Mouse (Mus musculus): ENCODE measurements at regions not wholly inside any gene's neighbourhood (a gene's known extent, or its start where the extent isn't known, plus 50 kb on each side); places are given as distances from the start of the nearest gene placed in this dataset.
A peak's percentile ranks its signal among the peaks of the same experiment; 100 is the strongest.

DNA sequence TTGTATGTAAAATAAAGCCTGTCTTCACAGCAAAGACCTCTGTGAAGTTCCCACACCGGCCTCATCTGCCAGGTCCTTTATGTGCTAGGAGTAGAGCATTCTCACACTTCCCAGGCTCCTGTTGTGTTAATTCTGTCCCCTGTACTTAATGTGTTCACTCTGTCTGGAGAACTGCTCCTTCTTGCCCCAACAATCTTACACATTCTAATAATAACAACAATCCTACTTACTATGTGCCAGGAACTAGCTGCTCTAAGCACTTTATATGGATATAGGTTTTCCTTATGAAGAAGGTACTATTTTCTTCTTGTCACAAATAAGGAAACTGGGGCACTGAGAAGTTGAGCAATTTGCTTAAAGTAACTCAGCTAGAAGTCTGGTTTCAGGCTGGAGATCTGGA lies 456.6 kb upstream of the Nr2f1 start:
- Histone ChIP-seq H3K9ac (ENCODE audit: low read length) (no peak overlapping the region), H3K9me3 (replicated peaks; ENCODE audit: control insufficient read depth, low read length) (no peaks in the 10 kb centered on the region), H3K4me2 (ENCODE audit: low read length) (no peak overlapping the region), H3K4me1 (ENCODE audit: control insufficient read depth, insufficient read depth, low read length) (no peaks in the 10 kb centered on the region), H3K27ac (ENCODE audit: low read depth, low read length) (no peak overlapping the region), H3K36me3 (ENCODE audit: control insufficient read depth, insufficient read depth, low read length) (no peaks in the 10 kb centered on the region), H3K4me3 (ENCODE audit: low read depth, low read length) (no peak overlapping the region), H3K27me3 (replicated peaks; ENCODE audit: control insufficient read depth, insufficient read depth, low read length) (no peaks in the 10 kb centered on the region)
- 78% methylated on average over 1 of the region's 1 CpGs for WGBS
- ATAC-seq (no peak), DNase-seq (ENCODE audit: low spot score) (no peak)

DNA sequence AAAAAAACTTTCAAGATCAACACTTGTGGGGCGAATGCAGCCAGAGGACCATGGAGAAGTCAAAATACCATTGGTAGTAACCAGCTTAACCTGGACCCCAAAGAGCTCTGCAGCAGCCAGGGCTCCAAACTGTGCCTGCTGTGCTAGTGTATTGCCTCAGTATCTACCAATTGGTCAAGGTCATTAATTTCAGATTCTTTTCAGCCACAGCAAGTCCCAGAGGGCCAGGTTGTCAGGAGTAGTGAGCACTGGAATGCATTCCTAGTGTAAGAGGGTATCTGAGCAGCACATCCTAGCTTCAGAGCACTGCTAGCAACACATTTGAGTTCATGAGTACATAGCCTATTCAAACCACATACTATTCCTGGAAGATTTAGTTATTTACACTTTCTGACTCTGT lies 451.3 kb upstream of the Nr2f1 start:
- Histone ChIP-seq H3K4me1 (ENCODE audit: control insufficient read depth, insufficient read depth, low read length) (no peaks in the 10 kb centered on the region), H3K4me3 (ENCODE audit: low read depth, low read length) (no peak overlapping the region), H3K27me3 (replicated peaks; ENCODE audit: control insufficient read depth, insufficient read depth, low read length) (no peaks in the 10 kb centered on the region), H3K9ac (ENCODE audit: low read length) (no peak overlapping the region), H3K36me3 (ENCODE audit: control insufficient read depth, insufficient read depth, low read length) (no peaks in the 10 kb centered on the region), H3K27ac (ENCODE audit: low read depth, low read length) (no peak overlapping the region), H3K4me2 (ENCODE audit: low read length) (no peak overlapping the region), H3K9me3 (replicated peaks; ENCODE audit: control insufficient read depth, low read length) (no peaks in the 10 kb centered on the region)
- DNase-seq (ENCODE audit: low spot score) (no peak), ATAC-seq (no peak)
- WGBS, result 78% methylated on average over 1 of the region's 1 CpGs

DNA sequence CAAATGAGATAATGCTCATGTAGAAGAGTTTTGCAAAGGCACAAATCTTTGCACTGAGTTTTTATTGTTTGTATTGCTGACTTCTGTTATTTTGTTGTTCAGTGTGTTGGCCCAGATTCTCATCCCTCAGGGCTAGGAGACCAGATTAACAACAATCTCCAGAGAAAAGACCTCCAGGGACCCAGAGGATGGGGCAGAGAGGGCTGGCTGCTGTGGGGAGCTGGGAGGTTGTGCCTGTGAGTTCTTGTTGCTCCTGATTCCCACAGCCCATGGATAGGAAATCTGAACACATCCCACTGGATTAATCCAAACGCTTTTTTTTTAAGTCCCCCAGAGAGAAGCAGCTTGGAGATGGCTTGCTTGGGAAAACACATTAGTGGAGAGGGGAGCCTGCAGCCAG lies 445.0 kb upstream of the Nr2f1 start:
- ATAC-seq (no peak), DNase-seq (ENCODE audit: low spot score) (no peak)

DNA sequence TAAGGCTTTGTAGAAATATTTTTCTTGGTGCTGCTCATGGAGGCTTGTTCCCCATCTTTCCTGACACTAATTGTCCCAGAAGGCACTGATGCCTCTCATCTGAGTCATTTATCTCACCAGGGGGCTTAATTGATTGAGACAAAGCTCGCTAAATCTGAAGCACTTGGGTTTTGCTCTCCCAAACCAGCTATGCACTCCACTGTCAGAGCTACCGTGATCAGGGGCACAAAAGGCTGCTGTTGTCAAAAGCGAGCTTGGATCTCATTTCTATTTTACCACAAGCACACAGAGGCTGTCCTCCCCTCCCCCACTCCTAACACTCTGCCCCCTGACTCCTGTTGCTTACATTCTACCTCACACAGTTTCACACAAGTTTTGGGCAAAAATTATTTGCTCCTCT lies 443.5 kb upstream of the Nr2f1 start:
- Histone ChIP-seq H3K9me3 (replicated peaks; ENCODE audit: control insufficient read depth, low read length) (no peaks in the 10 kb centered on the region), H3K9ac (ENCODE audit: low read length) (no peak overlapping the region), H3K27ac (ENCODE audit: low read depth, low read length) (peak overlapping the region; percentile 29; the same call in 1 of the 2 replicates), H3K4me3 (ENCODE audit: low read depth, low read length) (no peak overlapping the region), H3K36me3 (ENCODE audit: control insufficient read depth, insufficient read depth, low read length) (no peaks in the 10 kb centered on the region), H3K27me3 (replicated peaks; ENCODE audit: control insufficient read depth, insufficient read depth, low read length) (no peaks in the 10 kb centered on the region), H3K4me1 (ENCODE audit: control insufficient read depth, insufficient read depth, low read length) (peaks cover 7% of the 10 kb centered on the region), H3K4me2 (ENCODE audit: low read length) (no peak overlapping the region)
- DNase-seq (ENCODE audit: low spot score) (peak; percentile 73), ATAC-seq (peak; percentile 66; the same call in 1 of the 2 replicates)
- 0% methylated on average over 3 of the region's 3 CpGs for WGBS

More for the DNA sequence above, 445.0 kb upstream of the Nr2f1 start:
- no peaks in the 10 kb centered on the region for H3K9me3 ChIP-seq (replicated peaks; ENCODE audit: control insufficient read depth, low read length)
- no peak overlapping the region for H3K4me3 ChIP-seq (ENCODE audit: low read depth, low read length)
- no peaks in the 10 kb centered on the region for H3K27me3 ChIP-seq (replicated peaks; ENCODE audit: control insufficient read depth, insufficient read depth, low read length)
- peaks cover 7% of the 10 kb centered on the region for H3K4me1 ChIP-seq (ENCODE audit: control insufficient read depth, insufficient read depth, low read length)
- H3K9ac ChIP-seq (ENCODE audit: low read length), result no peak overlapping the region
- H3K27ac ChIP-seq (ENCODE audit: low read depth, low read length), result no peak overlapping the region
- 0% methylated on average over 1 of the region's 1 CpGs for WGBS
- no peaks in the 10 kb centered on the region for H3K36me3 ChIP-seq (ENCODE audit: control insufficient read depth, insufficient read depth, low read length)
- no peak overlapping the region for H3K4me2 ChIP-seq (ENCODE audit: low read length)

DNA sequence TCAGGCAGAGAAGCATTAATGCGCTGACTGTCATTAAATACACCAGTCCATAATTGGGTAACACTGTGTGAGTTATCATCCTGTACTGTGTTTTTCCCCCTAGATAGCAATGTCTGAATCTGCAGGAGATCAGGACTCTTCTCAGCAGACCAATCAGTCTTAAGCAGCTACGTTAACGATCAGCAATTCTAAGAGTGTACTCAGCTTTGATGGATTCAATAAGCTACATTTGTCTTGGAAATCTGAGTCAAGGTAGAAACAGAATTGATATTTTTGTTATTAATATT lies 442.8 kb upstream of the Nr2f1 start:
- DNase-seq (ENCODE audit: low spot score) (no peak), ATAC-seq (peak; percentile 70)
- Histone ChIP-seq H3K9me3 (replicated peaks; ENCODE audit: control insufficient read depth, low read length) (no peaks in the 10 kb centered on the region), H3K27me3 (replicated peaks; ENCODE audit: control insufficient read depth, insufficient read depth, low read length) (no peaks in the 10 kb centered on the region), H3K4me2 (ENCODE audit: low read length) (no peak overlapping the region), H3K9ac (ENCODE audit: low read length) (no peak overlapping the region), H3K27ac (ENCODE audit: low read depth, low read length) (no peak overlapping the region), H3K4me1 (ENCODE audit: control insufficient read depth, insufficient read depth, low read length) (peaks cover 7% of the 10 kb centered on the region), H3K4me3 (ENCODE audit: low read depth, low read length) (no peak overlapping the region), H3K36me3 (ENCODE audit: control insufficient read depth, insufficient read depth, low read length) (no peaks in the 10 kb centered on the region)
- 11% methylated on average over 3 of the region's 3 CpGs for WGBS

DNA sequence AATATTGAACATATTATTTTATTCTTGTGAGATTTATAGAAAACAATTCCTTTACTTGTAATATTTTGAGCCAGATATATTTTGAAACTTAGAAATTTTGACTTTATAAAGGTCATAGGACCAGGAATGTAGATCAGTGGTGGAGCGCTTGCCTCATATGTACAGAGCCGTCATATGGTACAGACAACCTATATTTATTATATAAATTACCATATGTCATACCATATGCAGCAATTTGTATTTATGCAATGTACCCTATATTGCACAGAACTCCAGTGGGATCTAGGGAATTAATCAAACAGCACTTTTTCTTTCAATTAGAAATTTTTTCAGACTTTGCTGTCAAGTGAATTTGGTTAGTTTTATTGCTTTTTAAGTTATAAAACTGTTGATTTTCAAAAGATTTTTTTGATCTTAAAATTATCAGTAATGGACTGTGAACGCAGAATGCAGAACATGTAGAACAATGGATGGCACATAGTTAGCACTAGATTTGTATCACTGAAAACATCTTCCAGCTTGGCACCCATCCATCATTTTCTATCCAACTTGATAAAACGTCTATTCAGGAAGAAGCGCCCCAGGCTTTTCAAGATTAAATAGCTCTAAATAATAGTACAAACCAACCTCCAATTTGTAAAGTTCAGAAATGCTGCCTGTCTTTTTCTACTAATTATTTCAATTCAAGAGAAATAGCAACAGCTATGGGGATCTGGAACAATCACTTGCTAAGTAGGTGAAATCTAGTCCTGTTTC lies 442.3 kb upstream of the Nr2f1 start:
- Histone ChIP-seq H3K27ac (ENCODE audit: low read depth, low read length) (no peak overlapping the region), H3K4me3 (ENCODE audit: low read depth, low read length) (no peak overlapping the region), H3K27me3 (replicated peaks; ENCODE audit: control insufficient read depth, insufficient read depth, low read length) (no peaks in the 10 kb centered on the region), H3K36me3 (ENCODE audit: control insufficient read depth, insufficient read depth, low read length) (no peaks in the 10 kb centered on the region), H3K9ac (ENCODE audit: low read length) (no peak overlapping the region), H3K4me1 (ENCODE audit: control insufficient read depth, insufficient read depth, low read length) (peaks cover 7% of the 10 kb centered on the region), H3K4me2 (ENCODE audit: low read length) (no peak overlapping the region), H3K9me3 (replicated peaks; ENCODE audit: control insufficient read depth, low read length) (no peaks in the 10 kb centered on the region)
- DNase-seq (ENCODE audit: low spot score), result peak; percentile 68
- peak; percentile 69; the same call in 1 of the 2 replicates for ATAC-seq
- WGBS, result 46% methylated on average over 5 of the region's 5 CpGs

DNA sequence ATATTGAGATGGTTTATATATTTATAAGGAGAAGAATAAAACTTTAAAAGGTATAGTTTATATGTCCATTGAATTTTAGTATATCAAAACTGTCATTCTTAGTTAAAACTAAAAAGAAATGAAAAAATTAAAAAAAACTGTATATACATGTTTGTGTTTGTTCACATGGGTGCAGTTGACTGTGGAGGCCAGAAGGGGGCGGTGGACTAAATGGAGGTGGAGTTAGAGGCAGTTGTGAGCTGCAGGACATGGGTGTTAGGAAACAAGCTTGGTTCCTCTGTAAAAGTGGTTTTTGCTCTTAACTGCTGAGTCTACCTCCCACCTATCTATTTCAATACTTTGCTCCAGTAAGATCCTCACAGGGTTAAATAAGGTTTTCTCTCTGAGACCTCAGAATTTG lies 440.8 kb upstream of the Nr2f1 start:
- WGBS, result 85% methylated on average over 1 of the region's 1 CpGs
- no peaks in the 10 kb centered on the region for H3K36me3 ChIP-seq (ENCODE audit: control insufficient read depth, insufficient read depth, low read length)
- no peak overlapping the region for H3K9ac ChIP-seq (ENCODE audit: low read length)
- H3K9me3 ChIP-seq (replicated peaks; ENCODE audit: control insufficient read depth, low read length), result no peaks in the 10 kb centered on the region
- peaks cover 7% of the 10 kb centered on the region for H3K4me1 ChIP-seq (ENCODE audit: control insufficient read depth, insufficient read depth, low read length)
- no peak for ATAC-seq
- DNase-seq (ENCODE audit: low spot score), result no peak
- no peak overlapping the region for H3K27ac ChIP-seq (ENCODE audit: low read depth, low read length)
- H3K4me3 ChIP-seq (ENCODE audit: low read depth, low read length), result no peak overlapping the region
- H3K27me3 ChIP-seq (replicated peaks; ENCODE audit: control insufficient read depth, insufficient read depth, low read length), result no peaks in the 10 kb centered on the region
- no peak overlapping the region for H3K4me2 ChIP-seq (ENCODE audit: low read length)

DNA sequence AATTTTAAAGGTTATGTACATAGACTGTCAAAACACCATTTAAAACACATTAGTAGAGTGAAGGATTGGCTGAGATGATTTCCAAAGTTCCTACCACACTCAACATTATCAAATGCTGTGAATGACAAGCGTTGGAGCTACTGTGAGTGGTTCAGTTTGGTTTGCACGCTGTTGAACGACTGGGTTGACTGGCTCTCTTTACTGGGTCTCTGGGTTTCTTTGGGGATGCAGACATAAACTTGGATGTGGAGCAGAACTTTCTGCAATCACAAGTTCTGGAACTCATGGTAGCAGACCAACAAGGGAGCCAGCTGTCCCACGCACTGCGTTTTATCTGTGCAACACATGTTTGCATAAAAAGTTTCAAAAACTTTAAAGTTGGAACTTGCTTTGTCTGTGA lies 438.9 kb upstream of the Nr2f1 start:
- H3K27ac ChIP-seq (ENCODE audit: low read depth, low read length), result no peak overlapping the region

DNA sequence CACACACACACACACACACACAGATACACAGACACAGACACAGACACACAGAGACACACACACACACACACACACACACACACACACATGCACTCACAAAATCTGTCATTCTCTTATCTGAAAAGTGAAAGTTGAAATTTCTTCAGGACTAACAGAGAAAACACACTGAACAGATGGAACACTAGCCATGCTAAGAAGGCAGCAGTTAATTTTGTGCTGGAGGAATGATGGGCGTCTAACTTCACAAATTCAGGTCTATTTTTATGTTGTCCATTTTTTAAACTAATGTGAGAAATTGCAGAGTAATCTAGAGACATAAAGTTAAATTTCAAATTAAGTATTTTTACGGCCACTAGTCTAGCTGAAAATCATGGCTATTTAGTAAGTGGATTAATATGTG lies 432.1 kb upstream of the Nr2f1 start:
- DNase-seq (ENCODE audit: low spot score) (no peak), ATAC-seq (no peak)
- Histone ChIP-seq H3K27me3 (replicated peaks; ENCODE audit: control insufficient read depth, insufficient read depth, low read length) (no peaks in the 10 kb centered on the region), H3K9me3 (replicated peaks; ENCODE audit: control insufficient read depth, low read length) (no peaks in the 10 kb centered on the region), H3K27ac (ENCODE audit: low read depth, low read length) (no peak overlapping the region), H3K4me2 (ENCODE audit: low read length) (no peak overlapping the region), H3K4me3 (ENCODE audit: low read depth, low read length) (no peak overlapping the region), H3K9ac (ENCODE audit: low read length) (no peak overlapping the region), H3K36me3 (ENCODE audit: control insufficient read depth, insufficient read depth, low read length) (no peaks in the 10 kb centered on the region), H3K4me1 (ENCODE audit: control insufficient read depth, insufficient read depth, low read length) (peaks cover 3% of the 10 kb centered on the region; the same call in 1 of the 2 replicates)
- WGBS, result 90% methylated on average over 2 of the region's 2 CpGs

More for the DNA sequence above, 438.9 kb upstream of the Nr2f1 start:
- H3K9me3 ChIP-seq (replicated peaks; ENCODE audit: control insufficient read depth, low read length), result no peaks in the 10 kb centered on the region
- ATAC-seq (no peak), DNase-seq (ENCODE audit: low spot score) (no peak)
- H3K4me1 ChIP-seq (ENCODE audit: control insufficient read depth, insufficient read depth, low read length), result peaks cover 7% of the 10 kb centered on the region
- no peak overlapping the region for H3K4me2 ChIP-seq (ENCODE audit: low read length)
- no peak overlapping the region for H3K9ac ChIP-seq (ENCODE audit: low read length)
- no peaks in the 10 kb centered on the region for H3K27me3 ChIP-seq (replicated peaks; ENCODE audit: control insufficient read depth, insufficient read depth, low read length)
- 90% methylated on average over 5 of the region's 5 CpGs for WGBS
- H3K4me3 ChIP-seq (ENCODE audit: low read depth, low read length), result no peak overlapping the region
- no peaks in the 10 kb centered on the region for H3K36me3 ChIP-seq (ENCODE audit: control insufficient read depth, insufficient read depth, low read length)
